Mouse (Mus musculus) layer of hippocampus, adult 11-12 months (tissue): ENCODE data around the gene Zfp418.
"Not testable (repeated sequence)": the region's sequence is repeated elsewhere in the genome, so short reads cannot be mapped to it uniquely, and the experiment has no call there.

Experiments
- DNase-seq: peaks from one replicate; pipeline ENCODE4 v3.0.0; 2022; ENCODE audit warnings: low spot score

Zfp418 gene

GRCm38 (mm10) chr7:7171227-7172147, at the start of gene Zfp418:
Gene Zfp418 (plus strand): TSS chr7:7171330.
- peak; percentile 74 for DNase-seq

DNA sequence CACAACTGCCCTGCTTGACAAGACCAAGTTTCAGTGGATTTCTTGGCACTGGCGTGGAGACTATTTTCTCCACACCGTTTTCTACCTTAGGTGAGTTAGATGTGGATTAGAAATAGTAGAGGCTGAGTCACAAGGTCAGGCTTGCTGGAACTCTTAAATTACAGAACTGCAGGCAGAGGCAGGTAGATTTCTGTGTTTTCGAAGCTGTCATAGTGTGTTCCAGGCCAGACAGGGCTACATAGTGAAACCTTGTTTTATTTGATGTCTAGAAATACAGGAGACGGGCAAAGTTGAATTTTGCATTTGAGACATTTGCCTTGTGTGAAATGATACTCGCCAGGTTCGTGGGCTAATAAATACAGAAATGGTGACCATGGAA, 49.5 kb upstream of the Zfp418 start:
- DNase-seq: no peak

- DNase-seq: not testable (repeated sequence)
Observed at GRCm38 (mm10) chr7:7130491-7131124, 40.5 kb upstream of the Zfp418 start.

- DNase-seq: no peak
Observed at GRCm38 (mm10) chr7:7132751-7133150, 38.4 kb upstream of the Zfp418 start.

DNA sequence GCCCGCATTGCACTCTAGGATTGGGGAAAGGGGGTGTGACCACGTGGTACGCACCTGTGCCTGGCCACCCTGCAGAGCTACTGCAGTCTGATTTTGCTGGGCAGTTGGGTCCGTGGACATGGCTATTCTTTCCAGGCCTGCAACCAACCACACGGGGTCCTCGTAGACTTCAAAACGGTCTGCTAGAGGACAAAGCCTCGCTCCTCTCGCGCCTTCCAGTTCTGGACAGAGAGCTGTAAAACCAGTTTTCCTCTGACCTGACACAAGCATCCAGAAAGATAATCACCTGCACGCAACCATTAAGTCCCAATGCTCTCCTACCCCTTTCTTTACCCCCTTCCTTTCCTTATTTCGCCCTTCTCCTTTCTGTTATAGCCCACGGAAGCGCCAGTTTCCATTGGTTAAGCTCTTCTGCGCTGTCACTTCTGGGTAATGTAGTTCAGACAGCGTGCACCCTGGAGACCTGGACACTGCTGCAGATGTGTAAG, 34.7 kb upstream of the Zfp418 start, which contains the start of gene Zfp773:
Gene Zfp773 (minus strand): TSS at position 377 of the 488 bp plus-strand sequence.
- DNase-seq: peak; percentile 60

- no peak for DNase-seq
Observed at GRCm38 (mm10) chr7:7144215-7144614, 26.9 kb upstream of the Zfp418 start.

- no peak for DNase-seq
Observed at GRCm38 (mm10) chr7:7145991-7146608, 25.0 kb upstream of the Zfp418 start.

- no peak for DNase-seq
Observed at GRCm38 (mm10) chr7:7185897-7186296, 14.8 kb downstream of the Zfp418 start.

- DNase-seq: no peak
Observed at GRCm38 (mm10) chr7:7187417-7188190, 16.5 kb downstream of the Zfp418 start.

- peak; percentile 78 for DNase-seq
Observed at GRCm38 (mm10) chr7:7188191-7188942, 17.2 kb downstream of the Zfp418 start.

GRCm38 (mm10) chr7:7209313-7210151, 38.4 kb downstream of the Zfp418 start, which contains the start of gene Zfp772:
Gene Zfp772 (minus strand): TSS chr7:7209998.
- DNase-seq: peak; percentile 47
